ENCODE assay signal across 8 mouse cellular contexts in the genomic region with DNA sequence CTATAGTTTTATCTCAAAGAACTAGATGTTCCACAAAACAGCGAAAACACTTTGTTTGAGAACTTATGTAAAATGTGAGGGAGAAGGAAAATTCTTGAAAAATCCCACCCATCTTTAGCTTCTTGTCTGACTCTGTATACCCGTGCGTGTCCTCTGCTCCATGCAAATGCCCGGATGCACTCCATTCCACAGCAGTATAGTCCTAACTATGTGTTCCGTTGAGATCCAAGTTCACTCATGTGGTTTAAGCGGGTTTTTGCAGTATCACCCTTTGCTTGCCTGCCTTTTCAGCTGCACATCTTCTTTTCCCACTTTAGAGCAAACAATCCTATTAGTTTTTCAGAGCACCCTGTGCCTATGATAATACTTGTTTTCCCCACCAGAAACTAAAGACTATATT. TPM values are rescaled to one million over a fixed set of nuclear protein-coding genes. Genes with fewer than 3 reads are reported as not detected.
DNase-seq lines count a peak whose midpoint lies in the region; ATAC-seq and TF ChIP-seq lines count a peak whose summit lies in the region.

No protein-coding gene starts in this region.

- H3K4me2 ChIP-seq in kidney, postnatal 0 days (ENCODE audit: low read length), result peak overlapping the region; percentile 63
- peak overlapping the region; percentile 66 for H3K4me2 ChIP-seq in hindbrain, embryonic 15.5 days
- peak overlapping the region; percentile 74 for H3K4me2 ChIP-seq in midbrain, embryonic 16.5 days (ENCODE audit: low read length)

- DNase-seq in kidney, postnatal 0 days (ENCODE audit: low spot score), result no peak
- DNase-seq in kidney, adult 18-20 months, result no peak
- peak; percentile 51 for DNase-seq in ZHBTc4 (ENCODE audit: low read depth, low spot score)
- no peak for DNase-seq in urinary bladder, adult 2 months (ENCODE audit: low spot score)
- no peak for DNase-seq in T-cell, adult 2 months (ENCODE audit: low spot score)
- no peak for DNase-seq in thymus, postnatal 10 days (ENCODE audit: low spot score in 2 of 2)

- H3K27me3 ChIP-seq in kidney, postnatal 0 days (ENCODE audit: insufficient read depth, low read length), result no peaks in the 10 kb centered on the region
- no peaks in the 10 kb centered on the region for H3K27me3 ChIP-seq in hindbrain, embryonic 15.5 days
- no peaks in the 10 kb centered on the region for H3K27me3 ChIP-seq in midbrain, embryonic 16.5 days (ENCODE audit: control insufficient read depth, insufficient read depth, low read depth, low read length)

- no peak for ATAC-seq in kidney, postnatal 0 days (replicated peaks; ENCODE audit: low FRiP score, low read depth)
- no peak for ATAC-seq in hindbrain, embryonic 15.5 days (ENCODE audit: low FRiP score, low read depth)
- no peak for ATAC-seq in midbrain, embryonic 16.5 days

- TF ChIP-seq CTCF in kidney, postnatal 0 days (IDR thresholded peaks at IDR 0.05; ENCODE audit: low read depth), result no peak

- H3K9ac ChIP-seq in kidney, postnatal 0 days (ENCODE audit: low read depth, low read length), result peak overlapping the region; percentile 90; the same call in 1 of the 2 replicates
- peak overlapping the region; percentile 76; the same call in 1 of the 2 replicates for H3K9ac ChIP-seq in hindbrain, embryonic 15.5 days
- H3K9ac ChIP-seq in midbrain, embryonic 16.5 days (ENCODE audit: low read depth, low read length), result 0 out of 2 replicates have a peak overlapping the region, but pooled peaks have one; percentile 25

- WGBS in kidney, postnatal 0 days, result 52% methylated on average over 6 of the region's 6 CpGs
- 75% methylated on average over 6 of the region's 6 CpGs for WGBS in hindbrain, embryonic 15.5 days
- 73% methylated on average over 6 of the region's 6 CpGs for WGBS in midbrain, embryonic 16.5 days

- H3K36me3 ChIP-seq in kidney, postnatal 0 days (ENCODE audit: insufficient read depth, low read length), result peaks cover 14% of the 10 kb centered on the region
- peaks cover 29% of the 10 kb centered on the region for H3K36me3 ChIP-seq in hindbrain, embryonic 15.5 days
- peaks cover 9% of the 10 kb centered on the region for H3K36me3 ChIP-seq in midbrain, embryonic 16.5 days (ENCODE audit: control insufficient read depth, insufficient read depth, low read length)

- no peak overlapping the region for H3K27ac ChIP-seq in kidney, postnatal 0 days
- H3K27ac ChIP-seq in hindbrain, embryonic 15.5 days (replicated peaks), result no peak overlapping the region
- H3K27ac ChIP-seq in midbrain, embryonic 16.5 days (ENCODE audit: low read length), result no peak overlapping the region

- peak overlapping the region; percentile 73 for H3K4me3 ChIP-seq in kidney, postnatal 0 days (replicated peaks; ENCODE audit: low read depth, low read length)
- peak overlapping the region; percentile 69 for H3K4me3 ChIP-seq in hindbrain, embryonic 15.5 days
- peak overlapping the region; percentile 90 for H3K4me3 ChIP-seq in midbrain, embryonic 16.5 days (ENCODE audit: low read depth, low read length)

- no peaks in the 10 kb centered on the region for H3K9me3 ChIP-seq in kidney, postnatal 0 days (replicated peaks; ENCODE audit: low read length)
- H3K9me3 ChIP-seq in hindbrain, embryonic 15.5 days, result no peaks in the 10 kb centered on the region
- H3K9me3 ChIP-seq in midbrain, embryonic 16.5 days (replicated peaks; ENCODE audit: control insufficient read depth, low read length, poor library complexity, severe bottlenecking), result no peaks in the 10 kb centered on the region

- no peaks in the 10 kb centered on the region for H3K4me1 ChIP-seq in kidney, postnatal 0 days (replicated peaks; ENCODE audit: insufficient read depth, low read length)
- peaks cover 17% of the 10 kb centered on the region for H3K4me1 ChIP-seq in hindbrain, embryonic 15.5 days (replicated peaks)
- peaks cover 15% of the 10 kb centered on the region for H3K4me1 ChIP-seq in midbrain, embryonic 16.5 days (ENCODE audit: control insufficient read depth, insufficient read depth, low read length)

RNA-seq across cellular contexts. Expression of a gene that starts 1.1 kb away (rescaled TPM):
- polyA plus RNA-seq in kidney, postnatal 0 days (2015; fragmentation: Nextera tagmentation; extraction: Ambion mirVana), result 27.5 and 28.9 TPM in 2 replicates
- 17.7 and 18.0 TPM in 2 replicates for polyA plus RNA-seq in hindbrain, embryonic 15.5 days (2015; fragmentation: Nextera tagmentation; extraction: Ambion mirVana)
- polyA plus RNA-seq in midbrain, embryonic 16.5 days (2015; fragmentation: Nextera tagmentation; extraction: Ambion mirVana), result 18.4 and 20.1 TPM in 2 replicates
- 8.6 and 9.1 TPM in 2 replicates for polyA plus RNA-seq in urinary bladder, adult 2 months (2012; rRNA removed)

RNA-seq across cellular contexts. Expression of a gene that starts 7.0 kb away (rescaled TPM):
- 201 and 204 TPM in 2 replicates for polyA plus RNA-seq in kidney, postnatal 0 days (2015; fragmentation: Nextera tagmentation; extraction: Ambion mirVana)
- 193 and 199 TPM in 2 replicates for polyA plus RNA-seq in hindbrain, embryonic 15.5 days (2015; fragmentation: Nextera tagmentation; extraction: Ambion mirVana)
- 216 and 227 TPM in 2 replicates for polyA plus RNA-seq in midbrain, embryonic 16.5 days (2015; fragmentation: Nextera tagmentation; extraction: Ambion mirVana)
- 79.2 and 94.9 TPM in 2 replicates for polyA plus RNA-seq in urinary bladder, adult 2 months (2012; rRNA removed)

RNA-seq across cellular contexts. Expression of a gene that starts 11.6 kb away (rescaled TPM):
- 24.0 and 26.4 TPM in 2 replicates for polyA plus RNA-seq in kidney, postnatal 0 days (2015; fragmentation: Nextera tagmentation; extraction: Ambion mirVana)
- 45.5 and 50.4 TPM in 2 replicates for polyA plus RNA-seq in hindbrain, embryonic 15.5 days (2015; fragmentation: Nextera tagmentation; extraction: Ambion mirVana)
- polyA plus RNA-seq in midbrain, embryonic 16.5 days (2015; fragmentation: Nextera tagmentation; extraction: Ambion mirVana), result 55.4 and 63.5 TPM in 2 replicates
- 11.7 and 12.8 TPM in 2 replicates for polyA plus RNA-seq in urinary bladder, adult 2 months (2012; rRNA removed)

Comparison
In these comparisons a context has a peak if more than half of its experiments do, and no peak if none do; other contexts are left out.
1. H3K9ac ChIP-seq: peak in every context shown above with its lines; median percentile 90 in kidney, postnatal 0 days; 76 in hindbrain, embryonic 15.5 days; 25 in midbrain, embryonic 16.5 days.